Mouse (Mus musculus) heart, adult 2 months (tissue): ENCODE data around the gene Fbxo34. TPM values are rescaled to one million over a fixed set of nuclear protein-coding genes. Genes with fewer than 3 reads are reported as not detected.

ENCODE experiments used
- DNase-seq, 2 experiments: peaks; one replicate each; pipeline ENCODE4 v3.0.0; 2021
- H3K27ac ChIP-seq: fragments of 200-600 bp; 2 replicates; pipeline ENCODE4 v1.8.1; 2022
- H3K27me3 ChIP-seq: fragments of 200-500 bp; 2 replicates; pipeline ENCODE4 v1.6.1; 2012; ENCODE audit warnings: mild to moderate bottlenecking, low read length, inconsistent platforms, mixed read lengths; ENCODE audit not compliant: control insufficient read depth, insufficient read depth
- H3K36me3 ChIP-seq: fragments of 200-500 bp; 2 replicates; pipeline ENCODE4 v1.6.1; 2012; ENCODE audit warnings: low read length, inconsistent platforms; ENCODE audit not compliant: control insufficient read depth, insufficient read depth
- H3K4me1 ChIP-seq: fragments of 200-500 bp; 2 replicates; pipeline ENCODE4 v1.6.1; 2011; ENCODE audit warnings: low read length; ENCODE audit not compliant: control insufficient read depth, insufficient read depth
- H3K4me3 ChIP-seq: fragments of 200-600 bp; 2 replicates; pipeline ENCODE4 v1.8.1; 2022
- H3K79me2 ChIP-seq: fragments of 200-500 bp; replicated peaks from 2 replicates; pipeline ENCODE4 v1.6.1; 2012; ENCODE audit warnings: mild to moderate bottlenecking, inconsistent platforms, low read length, moderate library complexity, mixed read lengths; ENCODE audit not compliant: control insufficient read depth, insufficient read depth
- H3K9ac ChIP-seq: fragments of 200-500 bp; 2 replicates; pipeline ENCODE4 v1.6.1; 2012; ENCODE audit warnings: low read depth, mild to moderate bottlenecking, control low read depth, inconsistent platforms, low read length, mixed read lengths
- CTCF ChIP-seq: fragments of 200-600 bp; IDR thresholded peaks from 2 replicates; pipeline ENCODE4 v1.8.1; 2022; ENCODE audit warnings: antibody characterized with exemption, mild to moderate bottlenecking, moderate library complexity
- EP300 ChIP-seq: fragments of 200-500 bp; IDR thresholded peaks from 2 replicates; pipeline ENCODE4 v1.6.1; 2011; ENCODE audit warnings: low read depth, low read length, control low read depth; ENCODE audit not compliant: insufficient read depth
- POLR2A ChIP-seq: fragments of 200-500 bp; IDR thresholded peaks from 2 replicates; pipeline ENCODE4 v1.6.1; 2011; ENCODE audit warnings: mild to moderate bottlenecking, low read depth, low read length, control low read depth; ENCODE audit not compliant: insufficient read depth
- WGBS: fragments of 180-500 bp; shearing (Covaris S2); methylation state at CpG from one replicate; pipeline ENCODE4 v1.1.7; 2018; 5-methylcytosine and 5-hydroxymethylcytosine counted together
- intact Hi-C: fragments of 180-260 bp; cut with DNase I; formaldehyde crosslinking; loops from one replicate; pipeline ENCODE4 v1.15.1; 2025
- polyA plus RNA-seq: library from polyadenylated mRNA; depleted of rRNA; stranded (reverse); fragments of >200 nt; gene quantifications from 2 replicates; pipeline ENCODE4 v1.2.3, GENCODE M21; 2012
- total RNA-seq, 2 experiments: library from RNA; stranded (reverse); gene quantifications; 2 replicates each; pipeline ENCODE4 v1.2.3; 2021

Gene Fbxo34
- total and polyA plus RNA-seq, 3 experiments: 7.4 to 11.3 (median 10.3) TPM

GRCm38 (mm10) chr14:47464426-47464825 is 14.2 kb downstream of the Fbxo34 start:
- H3K4me1 ChIP-seq: no peaks in the 10 kb centered on the region
- no peak overlapping the region for H3K27ac ChIP-seq
- H3K9ac ChIP-seq: no peak overlapping the region
- intact Hi-C loops: no loop called here
- no peaks in the 10 kb centered on the region for H3K27me3 ChIP-seq
- 64% methylated on average over 10 of the region's 10 CpGs for WGBS
- no peaks in the 10 kb centered on the region for H3K36me3 ChIP-seq
- DNase-seq: no peak
- H3K4me3 ChIP-seq: no peak overlapping the region
- TF ChIP-seq POLR2A: no peak
- no peak for TF ChIP-seq EP300
- TF ChIP-seq CTCF: no peak
- no peaks in the 10 kb centered on the region for H3K79me2 ChIP-seq

- TF ChIP-seq CTCF: no peak
- TF ChIP-seq POLR2A: no peak
- TF ChIP-seq EP300: no peak
- no peak overlapping the region for H3K9ac ChIP-seq
- intact Hi-C loops: no loop called here
- DNase-seq: no peak
- H3K79me2 ChIP-seq: no peaks in the 10 kb centered on the region
- 41% methylated on average over 7 of the region's 7 CpGs for WGBS
- H3K27me3 ChIP-seq: no peaks in the 10 kb centered on the region
- no peaks in the 10 kb centered on the region for H3K4me1 ChIP-seq
- H3K4me3 ChIP-seq: no peak overlapping the region
- H3K27ac ChIP-seq: no peak overlapping the region
- H3K36me3 ChIP-seq: no peaks in the 10 kb centered on the region
Observed at GRCm38 (mm10) chr14:47465468-47466175, 15.4 kb downstream of the Fbxo34 start.

- Histone ChIP-seq H3K27me3 (no peaks in the 10 kb centered on the region), H3K4me1 (peaks cover 8% of the 10 kb centered on the region), H3K79me2 (peaks cover 8% of the 10 kb centered on the region), H3K9ac (peak overlapping the region; percentile 89), H3K27ac (peak overlapping the region; percentile 77), H3K36me3 (no peaks in the 10 kb centered on the region; the same call in 1 of the 2 replicates), H3K4me3 (peak overlapping the region; percentile 96)
- peak; percentile 77 for TF ChIP-seq POLR2A
- no peak for TF ChIP-seq CTCF
- TF ChIP-seq EP300: peak; percentile 63; the same call in 1 of the 2 replicates
- under 1% methylated on average over 36 of the region's 40 CpGs for WGBS
- intact Hi-C loops: loop anchor here (2.0 to 10.0 kb wide), 5 partner anchors 26 to 182 kb away; partner anchors contain the start of gene Dlgap5
- DNase-seq: peak; percentile 96 to 99
Observed at GRCm38 (mm10) chr14:47472359-47472742, 22.1 kb downstream of the Fbxo34 start.

DNA sequence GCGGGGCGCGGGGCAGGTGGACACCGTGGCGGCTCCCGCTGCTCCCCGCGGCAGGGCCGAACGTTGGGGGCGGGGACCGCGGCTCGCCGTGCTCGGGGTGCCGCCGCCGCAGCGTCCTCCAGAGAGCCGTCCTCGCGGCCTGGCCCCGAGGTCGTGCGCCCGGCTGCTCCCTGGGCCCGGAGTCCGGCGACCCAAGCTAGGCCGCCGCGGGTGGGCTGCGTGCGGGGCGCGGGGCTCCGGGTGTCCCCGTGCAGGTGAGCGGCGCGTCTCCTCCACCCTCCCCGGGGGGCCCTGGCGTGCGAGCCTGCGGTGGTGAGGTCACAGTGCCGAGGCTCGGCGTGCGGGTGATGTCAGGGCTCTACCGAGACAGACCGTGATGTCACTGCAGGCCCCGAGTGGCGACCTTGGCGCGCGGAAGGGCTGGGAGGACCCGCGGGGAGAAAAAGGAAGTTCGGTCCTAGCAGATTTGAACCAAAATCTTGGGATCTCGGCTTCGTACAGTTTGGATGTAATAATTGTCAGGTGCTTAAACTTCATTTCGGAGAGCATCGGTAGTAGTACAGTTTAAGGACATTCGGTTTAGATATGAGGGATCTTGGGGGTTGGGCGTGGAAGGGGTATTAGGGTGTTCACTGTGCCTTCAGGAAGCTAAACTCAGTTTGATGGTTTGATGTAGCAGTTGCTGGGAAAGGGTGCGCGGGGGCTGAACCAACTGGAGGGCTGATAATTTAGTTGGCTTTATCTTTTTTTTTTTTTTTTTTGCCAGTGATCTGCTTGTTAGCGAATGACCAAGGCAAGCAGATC is 22.7 kb downstream of the Fbxo34 start:
- no peaks in the 10 kb centered on the region; the same call in 1 of the 2 replicates for H3K36me3 ChIP-seq
- H3K4me3 ChIP-seq: peak overlapping the region; percentile 96
- intact Hi-C loops: loop anchor here (2.0 to 10.0 kb wide), 5 partner anchors 26 to 182 kb away; partner anchors contain the start of gene Dlgap5
- WGBS: under 1% methylated on average over 63 of the region's 69 CpGs
- peak overlapping the region; percentile 77 for H3K27ac ChIP-seq
- H3K4me1 ChIP-seq: peaks cover 8% of the 10 kb centered on the region
- H3K79me2 ChIP-seq: peaks cover 8% of the 10 kb centered on the region
- no peaks in the 10 kb centered on the region for H3K27me3 ChIP-seq
- peak overlapping the region; percentile 89 for H3K9ac ChIP-seq
- TF ChIP-seq EP300 (no peak), POLR2A (no peak), CTCF (no peak)
- peak; percentile 77 to 78 for DNase-seq

GRCm38 (mm10) chr14:47473891-47474290 is 23.7 kb downstream of the Fbxo34 start:
- peaks cover 8% of the 10 kb centered on the region for H3K79me2 ChIP-seq
- H3K9ac ChIP-seq: no peak overlapping the region
- 80% methylated on average over 9 of the region's 9 CpGs for WGBS
- H3K4me1 ChIP-seq: peaks cover 8% of the 10 kb centered on the region
- no peak for DNase-seq
- no peaks in the 10 kb centered on the region; the same call in 1 of the 2 replicates for H3K36me3 ChIP-seq
- no peak overlapping the region for H3K4me3 ChIP-seq
- no peak overlapping the region for H3K27ac ChIP-seq
- no peaks in the 10 kb centered on the region for H3K27me3 ChIP-seq
- TF ChIP-seq EP300: no peak
- intact Hi-C loops: loop anchor here (2.0 to 10.0 kb wide), 5 partner anchors 27 to 181 kb away; partner anchors contain the start of gene Dlgap5
